Comparison of ENCODE assay signal across 27 mouse cellular contexts in the genomic region with DNA sequence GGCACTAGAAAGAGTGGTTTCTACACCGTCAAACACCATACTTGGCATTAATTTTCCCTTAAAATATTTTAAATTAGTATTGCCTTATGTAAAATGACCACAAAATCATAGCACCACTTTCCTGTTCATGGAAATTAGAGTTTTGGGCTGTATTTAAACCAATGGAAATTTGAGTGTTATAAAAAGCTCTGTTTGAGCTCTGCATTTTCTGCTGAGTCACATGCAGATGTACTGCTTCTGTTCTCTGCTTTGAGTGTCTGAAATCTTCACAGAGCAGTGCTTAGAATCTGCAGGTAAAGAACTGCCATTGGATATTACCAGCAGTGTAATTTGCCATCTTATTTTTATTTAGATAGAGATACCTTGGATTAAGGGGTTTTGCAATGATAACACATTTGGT. TPM values are rescaled to one million over a fixed set of nuclear protein-coding genes. Genes with fewer than 3 reads are reported as not detected.
A peak's percentile ranks its signal among the peaks of the same experiment; 100 is the strongest.
DNase-seq lines count a peak whose midpoint lies in the region; ATAC-seq and TF ChIP-seq lines count a peak whose summit lies in the region.
"Had no signal": no experiment of that assay in that cellular context is flagged by ENCODE, and none has a peak within 500 bp of the region (broad histone marks: within the 10 kb centered on the region; RNA-seq: fewer than 3 reads in every experiment).

No protein-coding gene starts in this region.

- no peak for TF ChIP-seq CTCF in MEL (IDR thresholded peaks at IDR 0.05 in 2 of 3, conservative IDR thresholded peaks at IDR 0.05 in 1 of 3; ENCODE audit: control insufficient read depth in 1 of 3, insufficient read depth in 1 of 3, low read depth in 2 of 3, low read length in 3 of 3, poor library complexity in 1 of 3, severe bottlenecking in 1 of 3)

- no peak for TF ChIP-seq RAD21 in MEL (IDR thresholded peaks at IDR 0.05; ENCODE audit: low read depth, low read length)

- H3K4me1 ChIP-seq in MEL (ENCODE audit: control insufficient read depth in 1 of 2, insufficient read depth in 2 of 2, low read length in 2 of 2) = peaks cover 15 to 21% of the 10 kb centered on the region in 2 experiments

- H3K27ac ChIP-seq in MEL (ENCODE audit: control insufficient read depth, low read depth, low read length) = no peak overlapping the region
- H3K27ac ChIP-seq: forebrain, embryonic 10.5 days; forebrain, embryonic 13.5 days; heart, adult 2 months; heart, embryonic 10.5 days; heart, embryonic 13.5 days; hindbrain, embryonic 14.5 days; hindbrain, postnatal 0 days had no signal

- 0 out of 4 replicates have a peak, but pooled peaks of 1 of the 2 experiments have one; percentile 11 for TF ChIP-seq EP300 in MEL (IDR thresholded peaks at IDR 0.05; ENCODE audit: low read depth in 1 of 2, low read length in 2 of 2)

- no peak overlapping the region for H3K4me3 ChIP-seq in MEL (ENCODE audit: control insufficient read depth in 1 of 2, insufficient read depth in 1 of 2, low read depth in 2 of 2, low read length in 2 of 2)
- H3K4me3 ChIP-seq: forebrain, embryonic 10.5 days; forebrain, embryonic 13.5 days; heart, adult 2 months; heart, embryonic 10.5 days; heart, embryonic 13.5 days had no signal

- no peak for DNase-seq in frontal cortex, postnatal 14 days (ENCODE audit: low spot score in 2 of 2)
- DNase-seq in 416B (ENCODE audit: low read depth) (peak; percentile 40), MEL (ENCODE audit: low read depth, low spot score) (peak; percentile 25)
- no peak for DNase-seq in heart, adult 18-20 months
- no peak for DNase-seq in T-cell, adult 2 months (ENCODE audit: low spot score)
- DNase-seq: adrenal gland, adult 8-10 months; adrenal gland, postnatal 25 days; B cell, adult 2 months; cerebellum, adult 18-20 months; cerebellum, adult 9-10 months; cerebellum, postnatal 14 days; gastrocnemius, postnatal 25 days; heart, adult 2 months; heart, postnatal 14 days; heart, postnatal 4 days; kidney, adult 18-20 months had no signal

- H3K36me3 ChIP-seq in MEL (ENCODE audit: control insufficient read depth in 1 of 2, insufficient read depth in 2 of 2, low read length in 2 of 2) = peaks cover 0 to 23% of the 10 kb centered on the region in 2 experiments; a peak in 2 of 4 replicates
- H3K36me3 ChIP-seq: forebrain, embryonic 10.5 days; heart, embryonic 10.5 days; heart, embryonic 13.5 days had no signal

- H3K27me3 ChIP-seq in MEL (ENCODE audit: control insufficient read depth in 1 of 2, insufficient read depth in 2 of 2, low read length in 2 of 2) = no peaks in the 10 kb centered on the region
- H3K27me3 ChIP-seq: forebrain, embryonic 13.5 days; heart, embryonic 13.5 days had no signal

- no peak for TF ChIP-seq POLR2A in MEL (IDR thresholded peaks at IDR 0.05; ENCODE audit: control insufficient read depth in 1 of 2, insufficient read depth in 1 of 2, low read depth in 1 of 2, low read length in 2 of 2, poor library complexity in 1 of 2)

- peak; percentile 38; the same call in 1 of the 2 replicates for ATAC-seq in frontal cortex, adult (ENCODE audit: low TSS enrichment)
- ATAC-seq: activated CD4-positive, CD25-positive, alpha-beta regulatory T cell, adult 4 months; forebrain, embryonic 13.5 days; forebrain, embryonic 16.5 days; hindbrain, postnatal 0 days; inflammation-experienced regulatory T-cells, adult 6 months; intestine, embryonic 16.5 days had no signal

- H3K9ac ChIP-seq in MEL (ENCODE audit: control insufficient read depth, low read depth, low read length, poor library complexity, severe bottlenecking) = no peak overlapping the region
- H3K9ac ChIP-seq: forebrain, embryonic 13.5 days; heart, embryonic 13.5 days; hindbrain, embryonic 14.5 days had no signal

- H3K79me2 ChIP-seq in MEL (ENCODE audit: control insufficient read depth, insufficient read depth, low read length, poor library complexity) = no peaks in the 10 kb centered on the region

- H3K9me3 ChIP-seq in MEL (replicated peaks; ENCODE audit: insufficient read depth, low read length) = no peaks in the 10 kb centered on the region
- H3K9me3 ChIP-seq: forebrain, embryonic 10.5 days; forebrain, embryonic 13.5 days; heart, embryonic 10.5 days; heart, embryonic 13.5 days had no signal

TF ChIP-seq in MEL, 35 proteins besides CTCF, POLR2A, EP300 and RAD21:
- TF ChIP-seq UBTF (IDR thresholded peaks at IDR 0.05; ENCODE audit: borderline replicate concordance, insufficient read depth, low read depth, low read length) = no peak
- no peak for TF ChIP-seq E2F4 (IDR thresholded peaks at IDR 0.05; ENCODE audit: borderline replicate concordance, low read depth, low read length)
- TF ChIP-seq SIN3A (IDR thresholded peaks at IDR 0.05; ENCODE audit: low read length) = no peak
- no peak for TF ChIP-seq MAZ (IDR thresholded peaks at IDR 0.05; ENCODE audit: low read depth, low read length)
- no peak for TF ChIP-seq JUND (IDR thresholded peaks at IDR 0.05; ENCODE audit: low read depth, low read length)
- no peak for TF ChIP-seq ZMIZ1 (IDR thresholded peaks at IDR 0.05; ENCODE audit: low read depth, low read length)
- TF ChIP-seq ETS1 (IDR thresholded peaks at IDR 0.05; ENCODE audit: low read depth, low read length) = no peak
- TF ChIP-seq ELF1 (IDR thresholded peaks at IDR 0.05; ENCODE audit: low read depth, low read length) = no peak
- TF ChIP-seq TBP (IDR thresholded peaks at IDR 0.05; ENCODE audit: low read depth, low read length) = no peak
- no peak for TF ChIP-seq POLR2AphosphoS5 (IDR thresholded peaks at IDR 0.05; ENCODE audit: borderline replicate concordance, low read depth, low read length)
- TF ChIP-seq TCF12 (IDR thresholded peaks at IDR 0.05; ENCODE audit: low read depth, low read length) = no peak
- TF ChIP-seq SMC3 (IDR thresholded peaks at IDR 0.05; ENCODE audit: low read depth, low read length) = no peak

RNA-seq across cellular contexts. Expression of a gene that starts 27.6 kb away (rescaled TPM):
- 0.31 and 0.42 TPM in 2 replicates for total RNA-seq in MEL (2012; rRNA removed)
- 1 to 10 TPM in 1 of 2 experiments, not detected in 1; 2.5 TPM for polyA plus RNA-seq in MEL (2012; ENCODE audit: insufficient read depth in 1 of 2, insufficient read length in 2 of 2, low read depth in 1 of 2, low replicate concordance in 2 of 2, missing spikeins in 1 of 2)
- total RNA-seq in heart, adult 18-20 months (2021) = 10 to 100 TPM; 11.1 to 14.0 TPM

Comparison
In these comparisons a context has a peak if more than half of its experiments do, and no peak if none do; other contexts are left out.
1. DNase-seq: peak in 416B (single experiment) and MEL (single experiment); none in frontal cortex, postnatal 14 days (0 of 2), heart, adult 18-20 months (0 of 2) and T-cell, adult 2 months (single experiment).